Mouse (Mus musculus) Muller cell, postnatal 12 days (primary cell): ENCODE results near the gene Cog5.
A peak's percentile ranks its signal among the peaks of the same experiment; 100 is the strongest.

ENCODE experiments used
- DNase-seq: peaks from one replicate; pipeline ENCODE4 v3.0.0-alpha.2; 2015; ENCODE audit errors: inconsistent ontology term

Cog5 gene

GRCm38 (mm10) chr12:31938391-31938997, 283.8 kb downstream of the Cog5 start:
- no peak for DNase-seq

- DNase-seq = no peak
Observed at GRCm38 (mm10) chr12:31939026-31939425, 284.4 kb downstream of the Cog5 start.

GRCm38 (mm10) chr12:31943020-31943654, 288.5 kb downstream of the Cog5 start:
- DNase-seq = no peak

GRCm38 (mm10) chr12:31944405-31944804, 289.7 kb downstream of the Cog5 start:
- no peak for DNase-seq

- DNase-seq = no peak
Observed at GRCm38 (mm10) chr12:31947476-31947875, 292.8 kb downstream of the Cog5 start.

GRCm38 (mm10) chr12:31948101-31949000, 293.7 kb downstream of the Cog5 start:
- DNase-seq = no peak

DNA sequence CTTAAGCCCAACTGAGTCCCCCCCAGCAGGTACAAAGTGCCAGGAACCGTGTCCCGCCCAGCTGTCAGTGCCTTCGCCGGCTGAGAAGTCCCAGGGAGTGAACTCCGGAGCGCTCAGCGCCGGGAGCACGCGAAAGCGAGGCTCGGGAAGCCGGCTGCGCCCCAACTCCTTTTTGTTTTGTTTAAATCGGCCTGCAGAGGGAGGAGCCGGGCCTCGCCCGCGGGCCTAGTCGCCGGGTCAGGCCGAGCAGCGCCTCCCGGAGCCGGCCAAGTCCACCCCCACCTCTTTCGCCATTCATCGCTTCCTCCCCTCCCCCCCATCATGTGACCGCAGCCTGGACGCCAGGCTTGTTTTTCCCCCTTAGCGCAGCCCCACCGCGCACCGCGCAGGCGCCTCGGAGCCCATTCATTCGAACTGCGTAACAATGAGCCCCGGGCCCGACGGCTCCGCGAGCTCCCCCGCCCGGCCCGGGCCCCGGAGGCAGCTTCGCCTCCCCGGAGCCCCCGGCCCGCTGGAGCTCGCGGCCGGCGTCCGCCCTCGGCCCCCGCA, 294.6 kb downstream of the Cog5 start:
- DNase-seq = peak; percentile 99

GRCm38 (mm10) chr12:31949759-31950658, 295.3 kb downstream of the Cog5 start, which contains the start of gene Hbp1:
TSS of gene Hbp1 (minus strand) at chr12:31950535.
- DNase-seq = peak; percentile 100

DNA sequence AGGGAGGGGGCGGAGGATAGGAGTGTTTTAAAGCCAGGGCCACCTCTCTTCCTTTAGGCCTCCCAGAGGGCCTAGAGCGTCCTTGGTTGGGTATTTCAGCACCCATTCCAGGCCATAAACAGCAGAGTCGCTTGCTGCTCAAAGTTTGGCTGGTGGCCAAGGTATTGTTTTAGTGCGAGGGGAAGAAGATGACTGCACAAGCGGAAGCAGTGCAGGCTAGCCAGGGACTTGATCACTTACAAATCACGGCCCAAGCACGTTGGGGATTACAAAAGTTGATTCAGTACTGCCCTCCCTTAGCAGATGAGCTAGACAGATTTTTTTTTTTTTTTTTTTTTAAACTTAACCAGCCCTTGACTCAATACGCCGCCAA, 296.0 kb downstream of the Cog5 start:
- DNase-seq = no peak

DNA sequence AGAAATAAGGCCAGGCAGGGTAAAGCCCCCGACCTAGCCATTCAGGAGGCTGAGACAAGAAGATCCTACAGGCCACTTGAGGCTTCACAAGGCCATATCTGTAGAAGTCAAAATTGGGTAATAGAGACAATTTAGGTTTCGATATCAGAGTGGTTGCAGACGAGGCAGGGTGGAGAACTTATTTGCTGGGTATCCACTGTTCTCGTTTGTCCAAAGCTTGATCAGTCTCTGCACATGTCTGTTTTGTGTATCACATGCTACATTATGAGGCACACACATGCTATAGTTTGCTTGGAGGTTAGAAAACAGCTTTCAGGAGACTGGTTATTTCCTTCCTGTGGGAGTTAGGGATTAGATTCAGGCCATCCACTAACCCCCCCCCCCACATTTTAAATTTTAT, 301.2 kb downstream of the Cog5 start:
- no peak for DNase-seq

DNA sequence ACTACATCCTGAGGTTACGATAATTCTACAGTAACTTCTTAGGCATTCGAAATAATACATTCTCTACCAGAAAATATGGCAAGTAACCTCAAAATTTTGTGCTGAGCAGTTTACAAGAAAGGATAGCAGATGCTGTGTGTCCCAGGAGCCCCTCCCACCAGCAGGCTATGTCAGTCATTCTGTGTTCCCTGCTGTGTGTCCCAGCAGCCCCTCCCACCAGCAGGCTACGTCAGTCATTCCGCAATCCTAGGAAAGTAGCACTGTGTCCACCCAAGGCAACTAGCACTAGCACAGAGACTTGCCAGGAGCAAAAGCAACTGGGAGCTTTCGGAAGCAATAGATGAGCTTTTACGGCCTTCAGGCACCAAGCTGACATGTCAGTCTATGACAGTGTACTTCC, 309.4 kb downstream of the Cog5 start:
- DNase-seq = no peak

GRCm38 (mm10) chr12:31965517-31966212, 311.0 kb downstream of the Cog5 start:
- no peak for DNase-seq

- no peak for DNase-seq
Observed at GRCm38 (mm10) chr12:31966405-31966804, 311.7 kb downstream of the Cog5 start.

DNA sequence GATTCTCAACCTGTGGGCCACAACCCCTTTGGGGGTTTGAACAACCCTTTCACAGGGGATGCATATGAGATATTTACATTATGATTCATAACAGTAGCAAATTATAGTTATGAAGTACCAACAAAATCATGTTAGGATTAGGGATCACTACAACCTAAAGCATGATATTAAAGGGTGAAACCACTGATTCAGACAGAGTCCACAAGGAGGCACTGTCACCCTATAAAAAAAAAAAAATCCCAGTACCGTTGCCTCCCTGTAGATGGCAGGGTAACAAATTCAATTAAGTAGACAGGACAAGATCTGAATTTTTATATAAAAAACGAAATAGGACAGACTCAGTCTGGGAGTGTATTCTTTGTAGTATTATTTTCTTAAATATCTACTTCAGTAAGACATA, 312.9 kb downstream of the Cog5 start:
- DNase-seq = peak; percentile 46

GRCm38 (mm10) chr12:31969111-31969510, 314.4 kb downstream of the Cog5 start:
- DNase-seq = peak; percentile 42

GRCm38 (mm10) chr12:31971547-31971946, 316.9 kb downstream of the Cog5 start:
- no peak for DNase-seq

- DNase-seq = peak; percentile 90
Observed at GRCm38 (mm10) chr12:31973473-31974172, 319.0 kb downstream of the Cog5 start.

DNA sequence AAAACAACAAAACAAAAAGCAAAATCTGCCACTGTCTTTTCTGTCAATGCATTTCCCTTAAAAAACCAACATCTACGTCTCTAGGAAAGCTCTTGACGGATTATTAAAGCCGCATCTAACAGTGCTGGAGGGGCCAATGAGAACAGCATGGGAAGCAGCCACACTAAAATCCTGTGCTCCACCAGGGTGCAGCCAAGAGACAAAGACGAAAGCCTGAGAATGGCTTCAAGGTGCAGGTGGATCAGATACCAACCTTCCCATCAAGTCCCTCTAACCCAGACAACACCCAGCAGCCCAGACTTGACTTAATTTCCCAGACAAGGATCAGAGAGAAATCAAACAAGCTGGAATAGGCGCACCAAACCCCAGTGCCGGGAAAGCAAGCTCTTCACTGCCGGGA, 321.9 kb downstream of the Cog5 start:
- DNase-seq = no peak

DNA sequence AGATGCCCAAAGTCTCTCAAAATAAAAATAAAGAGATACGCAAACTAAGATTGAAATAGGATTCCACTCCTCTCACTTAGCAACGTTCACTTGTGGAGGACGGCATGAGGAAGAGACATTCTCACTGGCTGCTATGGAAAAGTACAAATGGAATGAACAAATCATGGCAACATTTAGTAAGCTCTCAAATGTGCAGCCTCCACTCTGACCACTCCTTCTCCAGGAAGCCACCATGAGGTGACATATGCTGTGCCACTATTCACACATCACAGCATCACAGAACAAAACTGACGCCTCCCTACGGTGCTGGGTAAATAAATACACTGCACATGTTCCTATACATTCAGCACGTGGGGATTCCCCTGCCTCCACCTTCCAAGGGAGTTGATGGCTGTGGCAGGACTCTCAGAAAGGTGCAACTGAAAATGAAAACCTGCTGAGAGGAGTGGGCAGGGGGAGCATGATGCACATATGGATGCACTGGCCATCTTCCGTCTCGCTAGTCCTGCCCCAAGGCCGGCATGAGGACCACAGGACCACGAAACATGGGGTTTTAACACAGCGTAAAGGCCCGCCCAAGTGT, 323.0 kb downstream of the Cog5 start:
- DNase-seq = no peak

DNA sequence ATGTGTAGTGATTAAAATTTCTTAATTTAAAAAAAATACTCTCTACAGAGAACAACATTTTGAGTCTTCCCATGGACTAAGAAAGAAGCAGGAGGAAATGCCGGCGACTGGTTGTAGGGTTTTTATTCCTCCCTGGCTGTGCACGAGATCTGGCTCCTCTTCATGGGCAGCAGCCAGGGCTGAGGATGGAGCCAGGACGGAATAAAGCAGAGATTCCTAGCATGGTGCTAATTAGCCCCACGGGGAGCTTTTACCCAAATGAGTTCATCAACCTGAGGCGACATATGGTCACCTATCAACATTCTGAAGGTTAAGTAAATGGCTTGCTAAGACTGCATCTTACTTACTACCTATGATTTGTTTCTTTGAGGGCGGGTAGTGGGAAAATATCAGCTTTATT, 328.6 kb downstream of the Cog5 start:
- no peak for DNase-seq
